Comparison of ENCODE assay signal across 8 mouse cellular contexts in genomic region chr8:71195006-71195722, GRCm38 (mm10).
DNase-seq lines count a peak whose midpoint lies in the region; ATAC-seq and TF ChIP-seq lines count a peak whose summit lies in the region.
"Not testable (repeated sequence)": the region's sequence is repeated elsewhere in the genome, so short reads cannot be mapped to it uniquely, and the experiment has no call there.

No protein-coding gene starts in this region.

- not testable (repeated sequence) for H3K27me3 ChIP-seq in heart, postnatal 0 days (ENCODE audit: control insufficient read depth, insufficient read depth, low read length); intestine, embryonic 14.5 days (replicated peaks; ENCODE audit: control insufficient read depth, insufficient read depth, low read length); limb, embryonic 11.5 days (ENCODE audit: control insufficient read depth, insufficient read depth, low read length); lung, embryonic 16.5 days (ENCODE audit: control insufficient read depth, insufficient read depth, low read depth, low read length); midbrain, embryonic 14.5 days (ENCODE audit: control insufficient read depth, insufficient read depth, low read length); stomach, embryonic 15.5 days (replicated peaks)

- not testable (repeated sequence) for TF ChIP-seq EP300 in heart, postnatal 0 days (IDR thresholded peaks at IDR 0.05; ENCODE audit: low read depth)

- H3K36me3 ChIP-seq in heart, postnatal 0 days (replicated peaks; ENCODE audit: control insufficient read depth, insufficient read depth, low read length); intestine, embryonic 14.5 days (ENCODE audit: control insufficient read depth, insufficient read depth, low read length); limb, embryonic 11.5 days (ENCODE audit: control insufficient read depth, insufficient read depth, low read length); lung, embryonic 16.5 days (ENCODE audit: control insufficient read depth, insufficient read depth, low read length); midbrain, embryonic 14.5 days (ENCODE audit: control insufficient read depth, insufficient read depth, low read length); stomach, embryonic 15.5 days: not testable (repeated sequence)

- ATAC-seq in heart, postnatal 0 days (ENCODE audit: insufficient read depth, low read depth): 0 out of 2 replicates have a peak, but pooled peaks have one; percentile 39
- ATAC-seq in intestine, embryonic 14.5 days (replicated peaks; ENCODE audit: low FRiP score, low TSS enrichment, low read depth): 0 out of 2 replicates have a peak, but pooled peaks have one; percentile 43
- ATAC-seq in limb, embryonic 11.5 days (ENCODE audit: insufficient number of reproducible peaks, low FRiP score, low TSS enrichment, low read depth): 0 out of 2 replicates have a peak, but pooled peaks have one; percentile 42
- peak; percentile 34; the same call in 1 of the 2 replicates for ATAC-seq in lung, embryonic 16.5 days (ENCODE audit: low read depth)
- ATAC-seq in midbrain, embryonic 14.5 days (ENCODE audit: low FRiP score, low TSS enrichment): peak; percentile 43; the same call in 1 of the 2 replicates
- peak; percentile 50; the same call in 1 of the 2 replicates for ATAC-seq in stomach, embryonic 15.5 days (ENCODE audit: insufficient read depth, low FRiP score, low read depth)

- H3K27ac ChIP-seq in heart, postnatal 0 days (ENCODE audit: low read depth); intestine, embryonic 14.5 days (ENCODE audit: low read depth); limb, embryonic 11.5 days (replicated peaks; ENCODE audit: low read depth, low read length); lung, embryonic 16.5 days (ENCODE audit: low read length); midbrain, embryonic 14.5 days (replicated peaks; ENCODE audit: low read depth, low read length); stomach, embryonic 15.5 days: not testable (repeated sequence)

- peak; percentile 4 for DNase-seq in embryo, embryonic 9.5 days (ENCODE audit: extremely low spot score)
- peak; percentile 82 for DNase-seq in heart, adult 11 months
- not testable (repeated sequence) for DNase-seq in heart, postnatal 0 days (ENCODE audit: low spot score); intestine, embryonic 14.5 days (ENCODE audit: low spot score); limb, embryonic 11.5 days (ENCODE audit: low spot score); midbrain, embryonic 14.5 days

- not testable (repeated sequence) for H3K9ac ChIP-seq in heart, postnatal 0 days (replicated peaks; ENCODE audit: low read depth, low read length); intestine, embryonic 14.5 days (ENCODE audit: low read length); limb, embryonic 11.5 days (ENCODE audit: low read length); lung, embryonic 16.5 days (ENCODE audit: low read length); midbrain, embryonic 14.5 days (replicated peaks; ENCODE audit: low read length); stomach, embryonic 15.5 days

- H3K4me1 ChIP-seq in heart, postnatal 0 days (ENCODE audit: control insufficient read depth, insufficient read depth); intestine, embryonic 14.5 days (replicated peaks; ENCODE audit: control insufficient read depth, insufficient read depth, low read length); limb, embryonic 11.5 days (ENCODE audit: control insufficient read depth, insufficient read depth, low read length); lung, embryonic 16.5 days (replicated peaks; ENCODE audit: control insufficient read depth, insufficient read depth, low read length); midbrain, embryonic 14.5 days (ENCODE audit: control insufficient read depth, insufficient read depth, low read length); stomach, embryonic 15.5 days: not testable (repeated sequence)

- H3K4me3 ChIP-seq in heart, postnatal 0 days (ENCODE audit: low read depth, low read length); intestine, embryonic 14.5 days (ENCODE audit: low read depth, low read length); limb, embryonic 11.5 days (ENCODE audit: low read depth, low read length); lung, embryonic 16.5 days (ENCODE audit: low read length); midbrain, embryonic 14.5 days (replicated peaks; ENCODE audit: low read depth, low read length); stomach, embryonic 15.5 days (replicated peaks): not testable (repeated sequence)

- not testable (repeated sequence) for TF ChIP-seq CTCF in heart, postnatal 0 days (IDR thresholded peaks at IDR 0.05; ENCODE audit: low read depth)

- H3K4me2 ChIP-seq in heart, postnatal 0 days (ENCODE audit: low read depth, low read length); intestine, embryonic 14.5 days (ENCODE audit: low read length); limb, embryonic 11.5 days (ENCODE audit: low read depth, severe bottlenecking); lung, embryonic 16.5 days (ENCODE audit: low read depth, low read length); midbrain, embryonic 14.5 days (ENCODE audit: low read length); stomach, embryonic 15.5 days: not testable (repeated sequence)

- 56% methylated on average over 9 of the region's 9 CpGs for WGBS in heart, postnatal 0 days
- WGBS in intestine, embryonic 14.5 days: 66% methylated on average over 9 of the region's 9 CpGs
- WGBS in limb, embryonic 11.5 days: 75% methylated on average over 9 of the region's 9 CpGs
- 65% methylated on average over 9 of the region's 9 CpGs for WGBS in lung, embryonic 16.5 days
- WGBS in midbrain, embryonic 14.5 days: 78% methylated on average over 9 of the region's 9 CpGs
- 69% methylated on average over 9 of the region's 9 CpGs for WGBS in stomach, embryonic 15.5 days

- not testable (repeated sequence) for H3K9me3 ChIP-seq in heart, postnatal 0 days (replicated peaks; ENCODE audit: control insufficient read depth, low read length); intestine, embryonic 14.5 days (ENCODE audit: control insufficient read depth, low read length); limb, embryonic 11.5 days (ENCODE audit: control insufficient read depth, low read length); lung, embryonic 16.5 days (ENCODE audit: control insufficient read depth, low read length); midbrain, embryonic 14.5 days (ENCODE audit: control insufficient read depth, low read length); stomach, embryonic 15.5 days
